Mouse (Mus musculus) kidney, adult 2 months (tissue): ENCODE data around the gene Slc35d1. TPM values are rescaled to one million over a fixed set of nuclear protein-coding genes. Genes with fewer than 3 reads are reported as not detected.
A peak's percentile ranks its signal among the peaks of the same experiment; 100 is the strongest.

Experiments used
- DNase-seq: peaks from one replicate; pipeline ENCODE4 v3.0.0; 2021
- H3K27ac ChIP-seq: fragments of 200-500 bp; 2 replicates; pipeline ENCODE4 v1.5.1; 2012; ENCODE audit warnings: low read depth, low read length, control low read depth, inconsistent platforms; ENCODE audit not compliant: insufficient read depth
- H3K27me3 ChIP-seq: fragments of 200-500 bp; replicated peaks from 2 replicates; pipeline ENCODE4 v1.6.1; 2012; ENCODE audit warnings: mild to moderate bottlenecking, moderate library complexity, low read length, inconsistent platforms; ENCODE audit not compliant: control insufficient read depth, insufficient read depth
- H3K36me3 ChIP-seq: fragments of 200-500 bp; 2 replicates; pipeline ENCODE4 v1.6.1; 2012; ENCODE audit warnings: mild to moderate bottlenecking, moderate library complexity, low read length, inconsistent platforms; ENCODE audit not compliant: control insufficient read depth, insufficient read depth
- H3K4me1 ChIP-seq: fragments of 200-500 bp; 2 replicates; pipeline ENCODE4 v1.6.1; 2011; ENCODE audit warnings: low read length; ENCODE audit not compliant: control insufficient read depth, insufficient read depth
- H3K4me3 ChIP-seq: fragments of 200-500 bp; 2 replicates; pipeline ENCODE4 v1.5.1; 2011; ENCODE audit warnings: mild to moderate bottlenecking, low read depth, low read length, control low read depth; ENCODE audit not compliant: insufficient read depth
- CTCF ChIP-seq: fragments of 200-500 bp; conservative IDR thresholded peaks from 2 replicates; pipeline ENCODE4 v1.5.1; 2011; ENCODE audit warnings: low read depth, mild to moderate bottlenecking, control low read depth, low read length, moderate library complexity, mixed read lengths; ENCODE audit not compliant: insufficient read depth, insufficient read length
- POLR2A ChIP-seq: fragments of 200-500 bp; IDR thresholded peaks from one replicate; pipeline ENCODE4 v1.6.1; 2011; ENCODE audit warnings: low read depth, low read length, control low read depth
- WGBS: fragments of 180-500 bp; shearing (Covaris S2); methylation state at CpG from one replicate; pipeline ENCODE4 v1.1.7; 2018; 5-methylcytosine and 5-hydroxymethylcytosine counted together
- polyA plus RNA-seq: library from polyadenylated mRNA; depleted of rRNA; stranded (reverse); fragments of >200 nt; gene quantifications from 2 replicates; pipeline ENCODE4 v1.2.3, GENCODE M21; 2012

The Slc35d1 gene
- polyA plus RNA-seq, 1 experiment, result 15.9 TPM

DNA sequence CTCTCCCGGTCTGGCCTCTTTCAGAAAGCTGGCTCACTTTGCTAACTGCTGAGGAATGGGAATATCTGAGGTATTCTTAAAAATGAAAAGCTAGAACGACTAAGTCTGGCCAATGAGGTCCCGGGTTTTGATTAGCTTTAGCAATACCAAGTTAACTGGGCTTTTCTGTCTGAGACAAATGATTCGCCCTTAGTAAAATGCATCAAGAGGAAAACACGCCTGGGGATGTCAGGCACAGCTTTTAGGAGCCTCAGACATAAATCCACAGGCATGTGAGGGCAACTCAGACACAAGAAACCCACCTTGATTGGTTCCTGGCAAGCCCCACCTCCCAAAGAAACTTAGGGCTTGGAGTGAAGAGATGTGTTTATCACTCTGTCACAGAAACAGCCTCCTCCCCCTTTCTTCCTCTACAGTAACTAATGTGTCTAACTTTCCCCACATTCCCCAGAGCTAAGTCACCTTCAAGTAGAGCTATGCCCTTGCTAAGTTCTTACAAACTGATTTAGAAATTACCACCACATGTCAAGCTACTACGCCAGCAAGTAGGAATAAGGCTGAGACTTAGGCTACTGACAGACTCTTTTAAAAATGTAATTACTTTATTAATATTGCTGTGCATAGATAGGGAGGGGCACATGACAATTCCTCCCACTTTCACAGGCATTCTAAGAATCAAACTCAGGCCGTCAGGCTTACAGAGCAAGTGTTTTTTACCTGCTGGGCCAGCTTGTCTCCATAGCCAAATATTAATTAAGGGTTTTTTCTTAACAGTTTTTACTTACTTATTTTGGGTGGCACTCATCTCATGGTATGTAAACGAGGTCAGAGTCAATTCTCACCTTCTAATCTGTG lies 26.0 kb downstream of the Slc35d1 start:
- peak; percentile 36 for DNase-seq
- peak overlapping the region; percentile 71; the same call in 1 of the 2 replicates for H3K27ac ChIP-seq
- H3K27me3 ChIP-seq, result no peaks in the 10 kb centered on the region
- TF ChIP-seq CTCF, result no peak
- no peak for TF ChIP-seq POLR2A
- no peaks in the 10 kb centered on the region; the same call in 1 of the 2 replicates for H3K4me1 ChIP-seq
- peaks cover 11% of the 10 kb centered on the region for H3K36me3 ChIP-seq
- WGBS, result 76% methylated on average over 8 of the region's 8 CpGs
- no peak overlapping the region for H3K4me3 ChIP-seq

DNA sequence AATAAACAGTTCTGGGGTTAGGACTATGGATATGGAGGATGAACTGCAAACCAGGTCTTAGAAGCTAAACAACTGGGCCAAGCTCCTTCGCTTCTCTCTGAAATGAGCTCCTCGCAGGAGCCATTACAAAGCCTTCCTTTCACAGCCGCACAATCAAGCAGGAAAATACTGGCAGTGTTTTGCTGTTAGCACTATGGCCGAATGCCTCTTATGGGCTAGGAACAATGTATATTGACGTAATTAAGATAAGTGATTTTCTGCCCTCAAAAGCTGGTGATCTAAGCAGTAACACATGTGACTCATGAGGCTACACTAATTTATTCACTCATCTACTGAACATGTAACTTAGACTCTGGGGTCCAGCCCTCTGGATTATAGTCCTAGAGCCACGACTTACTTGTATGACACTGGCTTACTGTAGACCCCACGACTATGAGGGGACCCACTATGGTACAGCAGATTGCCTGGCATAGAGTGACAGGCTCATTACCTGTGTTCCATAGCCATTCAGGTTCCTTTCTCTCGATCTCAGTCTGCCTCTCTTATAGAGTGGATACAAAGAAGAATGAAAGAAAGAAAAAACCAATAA lies 34.6 kb downstream of the Slc35d1 start:
- H3K4me3 ChIP-seq, result no peak overlapping the region
- TF ChIP-seq POLR2A, result no peak
- no peak for TF ChIP-seq CTCF
- DNase-seq, result no peak
- H3K27me3 ChIP-seq, result no peaks in the 10 kb centered on the region
- H3K27ac ChIP-seq, result no peak overlapping the region
- H3K36me3 ChIP-seq, result no peaks in the 10 kb centered on the region; the same call in 1 of the 2 replicates
- 88% methylated on average over 8 of the region's 8 CpGs for WGBS
- H3K4me1 ChIP-seq, result peaks cover 3% of the 10 kb centered on the region; the same call in 1 of the 2 replicates

DNA sequence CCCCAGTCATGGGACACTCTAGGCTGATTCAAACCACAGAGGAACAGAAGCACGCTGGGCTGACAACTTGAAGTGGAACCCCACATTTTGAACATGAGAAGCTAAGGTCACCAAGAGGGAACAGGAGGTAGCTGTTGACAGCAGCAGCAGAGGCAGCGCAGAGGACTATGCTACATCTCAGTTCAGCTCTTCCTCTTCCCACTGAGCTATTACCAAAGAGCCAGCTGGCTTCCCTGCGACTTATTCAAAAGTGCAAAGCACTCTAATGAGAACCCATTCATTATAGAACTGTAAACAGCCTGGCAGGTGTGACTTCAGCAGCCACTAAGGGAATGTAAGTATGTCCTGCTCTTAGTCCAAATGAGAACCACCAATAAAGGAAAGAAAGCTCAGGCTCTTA lies 35.4 kb downstream of the Slc35d1 start:
- H3K27me3 ChIP-seq, result no peaks in the 10 kb centered on the region
- no peak overlapping the region for H3K27ac ChIP-seq
- H3K36me3 ChIP-seq, result no peaks in the 10 kb centered on the region
- TF ChIP-seq POLR2A, result no peak
- WGBS, result 75% methylated on average over 3 of the region's 3 CpGs
- DNase-seq, result peak; percentile 13
- peaks cover 3% of the 10 kb centered on the region; the same call in 1 of the 2 replicates for H3K4me1 ChIP-seq
- no peak overlapping the region for H3K4me3 ChIP-seq

DNA sequence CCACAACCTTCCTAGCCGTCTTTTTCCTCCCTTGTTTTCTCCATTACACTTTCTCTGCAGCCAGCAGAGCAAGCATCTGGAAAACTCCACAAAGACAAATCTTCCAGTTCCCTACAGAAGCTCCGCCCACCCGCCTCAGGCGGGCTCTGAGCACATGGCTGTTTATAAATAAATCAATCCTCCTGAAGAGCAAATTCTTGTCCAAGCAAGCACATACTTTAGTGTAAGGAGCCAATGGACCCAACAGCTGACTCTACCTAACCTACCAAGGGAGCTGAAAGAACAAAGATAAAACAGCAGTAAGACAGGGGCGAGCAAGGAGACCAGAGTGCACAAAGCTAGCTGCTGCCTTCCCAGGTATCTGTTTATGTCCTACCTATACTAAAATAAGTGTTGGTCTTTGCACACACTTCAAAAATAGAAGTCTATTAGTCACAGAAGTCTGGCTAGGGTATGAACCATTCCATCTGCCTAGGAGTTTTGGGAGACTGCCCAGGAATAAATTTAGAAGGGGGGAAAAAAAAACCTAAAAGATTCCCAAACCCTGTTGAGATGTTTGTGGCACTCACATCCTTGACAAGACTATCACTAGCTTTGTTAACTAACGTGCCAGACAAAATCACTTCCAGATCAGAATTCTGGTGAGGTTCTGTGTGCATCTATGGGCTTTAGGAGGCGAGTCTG lies 36.2 kb downstream of the Slc35d1 start:
- WGBS, result 57% methylated on average over 7 of the region's 7 CpGs
- no peaks in the 10 kb centered on the region for H3K36me3 ChIP-seq
- DNase-seq, result peak; percentile 74
- no peak for TF ChIP-seq POLR2A
- TF ChIP-seq CTCF, result no peak
- H3K4me3 ChIP-seq, result no peak overlapping the region
- H3K27me3 ChIP-seq, result no peaks in the 10 kb centered on the region
- H3K27ac ChIP-seq, result peak overlapping the region; percentile 70; the same call in 1 of the 2 replicates
- peaks cover 3% of the 10 kb centered on the region; the same call in 1 of the 2 replicates for H3K4me1 ChIP-seq

DNA sequence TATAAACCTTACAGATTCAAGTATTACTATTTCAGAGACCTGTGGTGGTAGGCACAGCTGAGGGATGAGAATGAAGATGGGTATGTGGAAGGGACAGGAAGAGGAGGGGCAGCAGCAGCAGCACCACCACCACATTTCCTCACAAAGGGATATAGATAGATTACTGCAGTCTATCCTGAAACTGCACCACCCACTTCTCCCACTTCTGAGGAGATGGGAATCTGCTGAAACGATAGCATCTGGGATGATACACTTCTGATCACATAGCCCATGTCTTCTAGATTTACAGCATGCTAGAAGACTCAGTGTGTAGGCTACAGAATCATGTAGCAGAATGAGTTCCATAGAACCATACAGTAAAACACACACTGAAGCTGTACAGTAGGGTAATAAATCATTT lies 37.3 kb downstream of the Slc35d1 start:
- 44% methylated on average over 1 of the region's 1 CpGs for WGBS
- DNase-seq, result no peak
- no peaks in the 10 kb centered on the region for H3K27me3 ChIP-seq
- no peak overlapping the region for H3K27ac ChIP-seq
- peaks cover 3% of the 10 kb centered on the region; the same call in 1 of the 2 replicates for H3K4me1 ChIP-seq
- H3K4me3 ChIP-seq, result no peak overlapping the region
- no peaks in the 10 kb centered on the region for H3K36me3 ChIP-seq
- no peak for TF ChIP-seq POLR2A
- no peak for TF ChIP-seq CTCF

DNA sequence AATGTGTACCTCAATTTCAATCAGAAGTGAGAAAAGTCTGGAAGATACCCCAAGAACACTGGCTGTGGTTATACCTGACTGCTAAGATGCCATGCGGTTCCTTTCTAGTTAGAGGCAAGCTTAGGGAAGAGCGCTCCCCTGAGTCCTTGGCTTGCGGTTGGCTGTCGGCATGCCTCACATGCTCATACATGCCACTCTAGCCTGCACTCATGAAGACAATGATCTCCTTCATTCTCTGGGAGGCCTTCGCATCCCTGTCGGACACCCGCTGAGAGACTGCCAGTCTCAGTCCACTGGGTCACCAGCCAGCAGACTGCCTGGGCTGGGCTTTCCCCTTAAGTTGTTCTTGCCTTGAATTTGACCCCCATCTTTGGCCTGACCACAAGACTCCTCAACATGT lies 41.0 kb downstream of the Slc35d1 start:
- Histone ChIP-seq H3K27me3 (no peaks in the 10 kb centered on the region), H3K4me3 (no peak overlapping the region), H3K4me1 (peaks cover 3% of the 10 kb centered on the region; the same call in 1 of the 2 replicates), H3K36me3 (no peaks in the 10 kb centered on the region), H3K27ac (no peak overlapping the region)
- WGBS, result 92% methylated on average over 7 of the region's 7 CpGs
- DNase-seq, result no peak
- TF ChIP-seq CTCF (no peak), POLR2A (no peak)

DNA sequence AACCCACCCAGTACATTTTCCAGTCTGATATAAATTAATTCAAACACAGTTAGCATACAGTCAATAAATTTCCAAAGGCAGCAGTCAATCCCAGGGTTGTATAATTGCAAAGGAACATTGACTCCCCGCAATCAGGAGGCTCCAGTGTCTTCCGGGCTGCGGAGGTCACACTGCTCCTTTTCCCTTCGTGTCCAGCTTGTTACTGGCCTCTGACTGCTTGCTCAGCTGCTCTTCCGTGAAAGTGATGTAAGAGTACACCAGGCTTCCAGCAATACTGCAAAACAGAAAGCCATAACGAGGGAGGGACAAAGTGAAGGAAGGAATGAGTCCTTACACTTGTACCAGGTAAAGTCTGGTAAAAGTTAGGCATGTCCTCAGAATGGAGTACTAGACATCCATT lies 41.5 kb downstream of the Slc35d1 start:
- no peak overlapping the region for H3K27ac ChIP-seq

More for the DNA sequence above, 41.5 kb downstream of the Slc35d1 start:
- Histone ChIP-seq H3K27me3 (no peaks in the 10 kb centered on the region), H3K36me3 (no peaks in the 10 kb centered on the region), H3K4me3 (no peak overlapping the region), H3K4me1 (peaks cover 3% of the 10 kb centered on the region; the same call in 1 of the 2 replicates)
- TF ChIP-seq CTCF (no peak), POLR2A (no peak)
- 40% methylated on average over 6 of the region's 6 CpGs for WGBS
- DNase-seq, result no peak
